Mouse (Mus musculus) liver, postnatal 0 days (tissue): ENCODE data around the gene Ankrd35.

Source experiments
- CTCF ChIP-seq: sonication (generic); IDR thresholded peaks from 2 replicates; pipeline ENCODE4 v1.5.1; 2016; ENCODE audit warnings: antibody characterized with exemption, low read depth
- EP300 ChIP-seq: IDR thresholded peaks from 2 replicates; pipeline ENCODE4 v1.6.1; 2016; ENCODE audit warnings: antibody characterized with exemption, low read depth, mild to moderate bottlenecking

- TF ChIP-seq CTCF (no peak), EP300 (no peak; the same call in 1 of the 2 replicates)
Measured at GRCm38 (mm10) chr3:96727343-96727827, 57.5 kb downstream of the Ankrd35 start, which contains the start of the genes Polr3c and Rnf115.
